Mouse (Mus musculus) left cerebral cortex, postnatal 36 days (tissue): ENCODE measurements around the gene Tmem102. TPM values are rescaled to one million over a fixed set of nuclear protein-coding genes. Genes with fewer than 3 reads are reported as not detected.

Experiments
- DNase-seq, 2 experiments: peaks; one replicate each; pipeline ENCODE4 v3.0.0; 2021 to 2022; ENCODE audit warnings: low spot score in 2 of 2, mixed read lengths in 1 of 2
- intact Hi-C: fragments of 180-260 bp; cut with DNase I; formaldehyde crosslinking; loops from one replicate; pipeline ENCODE4 v1.15.1; 2025
- total RNA-seq, 2 experiments: library from RNA; stranded (reverse); gene quantifications; 2 replicates each; pipeline ENCODE4 v1.2.3; 2021

Tmem102 gene
- not detected for total RNA-seq

DNA sequence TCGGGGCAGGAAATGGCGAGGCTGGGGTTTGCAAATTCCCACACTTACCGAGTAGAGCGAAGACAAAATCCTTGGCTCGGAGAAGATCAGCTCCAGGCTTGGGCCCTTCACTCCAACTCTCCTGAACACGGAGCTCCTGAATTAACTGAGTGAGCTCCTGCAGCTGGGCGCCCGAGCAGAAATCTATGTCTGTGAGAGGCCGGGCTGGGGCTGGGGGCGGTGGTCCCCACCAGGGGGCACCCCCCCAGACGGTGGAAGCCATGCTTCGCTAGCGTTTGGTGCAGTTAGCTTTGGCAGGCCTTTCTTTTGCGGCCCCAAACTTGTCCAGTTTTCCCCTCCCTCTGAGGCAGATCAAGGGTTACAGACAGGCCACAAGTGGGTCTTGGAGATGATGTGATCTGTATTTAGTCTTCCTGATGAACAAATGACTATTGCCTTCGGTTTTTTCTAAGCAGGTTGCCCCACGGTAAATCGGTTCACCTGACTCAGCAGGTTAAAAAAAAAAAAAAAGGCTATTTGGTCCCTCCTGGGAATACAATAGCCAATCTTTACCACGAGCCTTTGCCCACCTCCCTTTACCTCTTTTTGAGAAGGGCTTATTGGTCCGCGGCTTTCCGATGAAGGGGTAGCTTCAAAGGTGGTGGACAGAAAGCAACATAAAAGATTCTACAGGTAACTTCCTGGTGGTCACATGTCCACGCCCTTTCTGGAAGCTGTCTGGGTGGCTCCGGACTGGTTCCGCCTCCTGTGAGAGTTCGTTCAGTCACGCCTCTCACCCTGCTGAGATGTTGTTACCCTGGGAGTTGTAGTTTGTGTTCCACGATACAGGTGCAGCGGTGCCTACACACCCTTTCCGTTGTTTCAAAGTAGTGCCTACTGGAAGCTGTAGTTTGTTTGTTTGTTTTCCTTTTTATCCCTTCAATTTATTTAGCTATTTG lies at the start of gene Tmem102:
Gene Tmem102 (minus strand): TSS at position 653 of the 938 bp plus-strand sequence.
- intact Hi-C loops, result loop anchor here (5.0 kb wide), 1 partner anchor 72 kb away; the partner anchor contains the start of gene Tmem95
- DNase-seq, result no peak

DNA sequence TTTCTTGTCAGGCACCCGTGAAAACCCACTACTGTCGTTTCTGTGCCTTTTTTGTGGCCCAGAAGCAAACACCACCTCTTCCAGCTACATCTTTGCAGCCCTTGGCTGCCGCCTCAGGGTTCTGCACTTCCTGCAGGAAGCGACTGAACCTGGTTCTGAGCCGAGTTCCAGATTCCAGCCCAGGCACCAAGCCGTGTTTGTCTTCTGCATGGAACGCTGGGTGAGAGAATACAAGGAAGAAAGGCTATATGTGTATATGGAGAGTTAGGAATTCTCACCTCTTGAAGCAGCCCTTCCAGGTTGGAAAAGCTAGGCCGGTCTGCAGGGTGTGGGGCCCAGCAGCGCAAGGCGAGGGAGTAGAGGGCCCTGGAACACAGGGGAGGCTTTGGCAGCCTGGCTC lies 49.3 kb upstream of the Tmem102 start:
- intact Hi-C loops, result no loop called here
- DNase-seq, result no peak

DNA sequence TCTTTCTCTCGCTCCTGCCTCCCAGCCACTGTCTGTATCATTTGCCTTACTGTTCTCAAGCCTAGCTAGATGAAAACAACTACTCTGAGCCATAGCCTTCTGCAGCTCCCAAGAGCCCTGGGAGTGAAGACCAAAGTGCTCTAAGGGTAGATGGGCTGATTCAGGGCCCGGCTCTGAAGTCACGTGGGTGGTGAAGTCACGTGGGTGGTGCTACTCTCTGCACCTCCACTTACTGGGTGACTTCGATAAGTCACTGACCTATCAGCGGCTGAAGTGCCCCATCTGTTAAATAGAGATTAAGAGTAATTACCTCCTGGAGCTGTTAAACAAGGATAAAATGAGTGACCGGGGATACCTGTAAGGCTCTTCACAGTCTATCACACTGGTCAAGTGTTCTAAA lies 48.6 kb upstream of the Tmem102 start:
- no peak for DNase-seq
- intact Hi-C loops, result no loop called here

DNA sequence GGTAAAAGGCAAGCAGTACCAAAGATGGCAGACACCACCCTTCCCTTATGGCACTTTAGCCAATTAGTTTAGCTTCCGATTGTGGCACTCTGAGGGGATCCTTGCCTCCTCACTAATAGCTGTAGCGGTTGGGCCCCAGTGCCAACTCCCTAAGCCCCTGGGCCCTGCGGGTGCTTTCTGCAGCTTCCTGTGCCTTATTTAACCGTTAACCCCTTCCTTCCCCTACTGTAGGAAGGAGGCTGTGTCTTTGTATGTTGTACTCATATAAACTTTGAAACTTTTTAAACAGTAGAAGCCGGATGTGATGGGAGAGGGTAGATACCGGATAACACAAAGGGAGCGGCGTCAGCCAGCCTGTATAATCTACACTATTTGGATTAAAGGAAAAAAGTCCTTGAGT lies 45.3 kb upstream of the Tmem102 start:
- DNase-seq, result no peak
- intact Hi-C loops, result no loop called here

DNA sequence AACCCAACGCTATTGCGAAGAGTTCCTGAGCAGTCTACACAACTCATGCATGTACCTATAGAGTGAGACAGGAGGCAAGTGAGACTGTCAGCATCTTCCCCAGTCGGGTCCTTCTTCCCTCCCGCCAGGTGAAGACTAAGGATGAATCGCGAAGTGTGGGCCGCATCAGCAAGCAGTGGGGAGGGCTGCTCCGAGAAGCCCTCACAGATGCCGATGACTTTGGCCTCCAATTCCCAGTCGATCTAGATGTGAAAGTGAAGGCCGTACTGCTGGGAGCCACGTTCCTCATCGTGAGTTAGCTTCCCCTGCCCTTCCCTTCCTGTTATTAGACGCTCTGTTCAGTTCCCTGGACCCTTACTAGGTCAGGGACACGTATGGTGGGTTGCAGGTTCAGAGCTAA lies 44.5 kb upstream of the Tmem102 start:
- DNase-seq, result no peak
- intact Hi-C loops, result no loop called here

DNA sequence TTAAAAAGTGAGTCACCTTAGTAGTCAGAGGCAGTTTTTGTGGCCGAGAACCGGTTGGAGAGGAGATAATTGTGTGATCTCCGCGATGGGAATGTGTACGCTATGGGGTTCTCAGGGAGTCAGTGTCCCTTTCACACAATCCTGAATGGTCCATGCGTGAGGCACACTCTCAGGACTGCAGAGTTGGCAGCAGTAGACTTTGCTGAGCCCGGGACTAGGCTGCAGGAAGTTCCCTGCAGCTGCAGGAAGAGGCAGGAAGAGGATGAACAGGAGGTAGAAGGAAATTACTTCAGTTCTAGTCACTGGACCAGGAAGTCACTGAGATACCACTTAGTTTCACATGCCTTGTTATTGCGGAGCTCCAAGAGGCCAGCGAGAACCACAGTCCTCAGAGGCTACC lies 43.7 kb upstream of the Tmem102 start:
- no peak for DNase-seq
- intact Hi-C loops, result no loop called here

DNA sequence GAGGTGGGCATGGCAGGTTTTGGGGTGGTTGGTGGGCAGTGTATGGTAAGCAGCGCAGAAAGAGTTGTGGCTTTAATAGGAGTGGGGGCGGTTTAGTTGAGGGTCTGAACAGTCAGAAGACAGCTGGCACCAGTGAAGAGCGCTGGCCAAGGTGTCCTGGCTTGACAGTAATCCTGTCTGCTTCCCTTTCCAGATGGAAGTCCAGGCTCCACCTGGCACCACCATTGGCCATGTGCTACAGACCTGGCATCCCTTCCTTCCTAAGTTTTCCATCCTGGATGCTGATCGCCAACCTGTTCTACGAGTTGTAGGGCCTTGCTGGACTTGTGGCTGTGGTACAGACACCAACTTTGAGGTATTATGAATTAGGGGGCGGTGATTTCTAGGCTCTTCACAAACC lies 42.6 kb upstream of the Tmem102 start:
- intact Hi-C loops, result no loop called here
- DNase-seq, result no peak

DNA sequence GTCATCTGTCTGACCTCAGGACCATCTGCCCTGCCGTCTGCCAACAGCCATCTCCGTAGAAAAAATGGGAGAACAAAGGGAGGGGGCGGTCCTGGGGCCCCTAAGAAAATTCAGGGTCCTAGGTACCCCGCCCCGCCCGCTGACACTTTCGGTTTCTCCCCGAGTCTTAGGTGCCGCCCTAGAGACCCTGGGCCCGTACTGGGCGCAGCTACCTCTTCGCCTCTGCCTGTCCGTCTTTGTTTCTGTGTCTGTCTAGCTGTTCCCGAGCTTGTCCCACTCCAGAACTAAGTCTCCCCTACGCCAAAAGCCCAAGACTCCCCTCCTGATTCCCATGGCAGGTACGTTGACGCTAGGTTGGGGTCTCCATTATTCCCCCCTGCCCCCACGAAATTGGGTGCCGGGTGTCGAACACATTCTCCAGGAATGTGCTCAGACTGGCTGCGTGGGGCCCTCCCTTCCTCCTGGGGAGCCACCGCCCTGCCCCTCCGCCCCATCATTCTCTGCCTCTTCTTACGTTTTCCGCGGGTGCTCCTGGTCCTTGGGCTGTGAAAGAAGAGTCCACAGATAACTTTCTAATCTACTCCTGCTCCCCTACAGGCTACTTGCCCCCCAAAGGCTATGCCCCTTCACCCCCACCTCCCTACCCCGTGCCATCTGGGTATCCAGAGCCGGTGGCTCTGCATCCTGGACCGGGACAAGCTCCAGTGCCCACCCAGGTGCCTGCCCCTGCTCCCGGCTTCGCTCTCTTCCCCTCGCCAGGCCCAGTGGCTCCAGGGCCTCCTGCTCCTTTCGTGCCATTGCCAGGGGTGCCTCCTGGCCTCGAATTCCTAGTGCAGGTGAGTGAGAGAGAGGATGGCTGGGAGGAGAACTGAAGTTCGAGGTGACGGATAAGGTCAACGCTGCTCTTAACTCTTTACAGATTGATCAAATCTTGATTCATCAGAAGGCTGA lies 41.6 kb upstream of the Tmem102 start:
- intact Hi-C loops, result no loop called here
- no peak for DNase-seq

DNA sequence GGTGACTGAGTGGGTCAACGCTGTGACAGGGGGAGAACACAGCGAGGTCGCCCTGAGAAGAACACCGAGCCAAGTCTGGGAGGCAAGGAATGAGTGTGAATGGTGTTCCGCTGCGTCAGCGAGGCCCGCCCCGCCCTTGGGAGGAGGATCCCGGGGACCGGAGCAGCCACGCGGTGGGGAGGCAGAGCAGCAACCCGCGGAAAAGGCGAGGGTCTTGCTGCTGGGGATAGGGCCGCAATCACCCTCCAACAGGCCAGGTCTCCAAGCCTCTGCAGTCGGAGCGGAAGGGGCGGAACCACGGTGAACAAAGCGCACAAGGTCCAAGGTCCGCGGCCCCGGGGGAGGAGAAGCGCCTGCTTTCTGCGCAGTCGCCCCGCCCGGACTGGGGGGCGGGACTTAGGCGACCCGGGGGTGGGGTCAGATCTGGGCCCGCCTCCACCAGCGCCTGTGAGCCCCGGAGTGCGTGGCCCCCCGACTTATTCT lies 40.8 kb upstream of the Tmem102 start, which contains the start of gene Plscr3:
Gene Plscr3 (plus strand): TSS at position 179 of the 483 bp plus-strand sequence.
- intact Hi-C loops, result no loop called here
- DNase-seq, result peak; percentile 87 to 88

DNA sequence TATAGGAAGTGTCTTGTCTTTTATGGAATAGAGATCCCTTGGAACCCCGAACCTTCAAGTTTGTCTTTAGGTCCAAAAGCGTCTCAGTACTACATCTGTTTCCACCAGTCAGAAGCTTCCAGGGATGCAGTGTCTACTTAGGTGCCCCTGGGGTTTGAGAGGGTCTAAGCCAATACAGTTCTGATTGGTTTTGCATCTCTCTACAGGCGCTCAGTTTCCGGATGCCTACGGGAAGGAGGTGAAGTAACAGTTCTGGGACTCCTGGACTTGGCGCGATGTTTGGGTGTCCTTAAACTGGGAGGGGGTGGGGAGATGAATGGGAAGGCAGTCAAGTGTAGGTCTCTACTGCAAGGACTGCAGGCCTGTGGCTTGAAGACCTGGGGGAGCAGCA lies 33.3 kb upstream of the Tmem102 start:
- DNase-seq, result no peak
- intact Hi-C loops, result loop anchor here (5.0 kb wide), 1 partner anchor 64 kb away; the partner anchor contains the start of genes 2810408A11Rik and Neurl4

DNA sequence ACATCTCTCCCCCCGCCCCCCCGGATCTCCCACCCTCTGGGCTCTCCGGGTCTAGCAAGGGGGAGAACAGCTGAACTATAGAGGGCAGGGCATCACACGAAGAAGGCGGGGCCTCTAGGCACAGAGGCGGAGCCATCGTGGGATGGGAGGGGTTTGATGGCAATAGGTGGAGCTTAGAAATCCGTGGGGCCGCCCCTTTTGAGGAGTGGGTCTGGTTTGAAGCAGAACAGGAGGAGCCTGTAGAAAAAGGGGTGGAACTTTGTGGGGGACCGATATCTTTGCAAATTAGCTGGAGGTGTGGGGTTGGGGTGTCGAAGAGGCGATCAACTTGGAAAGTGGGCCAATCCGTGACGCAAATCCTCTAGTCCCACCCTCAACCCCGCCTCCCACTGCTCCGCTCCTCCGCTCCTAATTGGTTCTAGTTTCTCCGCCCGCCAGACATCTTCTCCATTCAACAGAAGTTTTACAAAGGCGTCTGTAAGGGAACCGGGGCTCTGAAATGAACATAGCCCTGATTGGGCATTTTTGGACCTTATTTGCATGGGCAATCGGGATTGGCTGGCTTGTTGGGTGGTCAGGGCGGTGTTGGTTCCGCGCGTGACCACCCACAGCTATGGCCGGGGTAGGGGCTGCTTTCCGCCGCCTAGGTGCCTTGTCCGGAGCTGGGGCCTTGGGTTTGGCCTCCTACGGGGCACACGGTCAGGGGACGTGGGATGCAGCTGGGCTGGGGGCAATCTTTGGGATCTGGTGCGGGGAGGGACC lies 32.7 kb upstream of the Tmem102 start, which contains the start of gene Tmem256:
Gene Tmem256 (plus strand): TSS at position 563 of the 762 bp plus-strand sequence.
- intact Hi-C loops, result loop anchor here (2.0 to 5.0 kb wide), 3 partner anchors 35 to 79 kb away; partner anchors contain the start of genes 2810408A11Rik, Neurl4 and Polr2a
- DNase-seq, result peak; percentile 95 to 96

DNA sequence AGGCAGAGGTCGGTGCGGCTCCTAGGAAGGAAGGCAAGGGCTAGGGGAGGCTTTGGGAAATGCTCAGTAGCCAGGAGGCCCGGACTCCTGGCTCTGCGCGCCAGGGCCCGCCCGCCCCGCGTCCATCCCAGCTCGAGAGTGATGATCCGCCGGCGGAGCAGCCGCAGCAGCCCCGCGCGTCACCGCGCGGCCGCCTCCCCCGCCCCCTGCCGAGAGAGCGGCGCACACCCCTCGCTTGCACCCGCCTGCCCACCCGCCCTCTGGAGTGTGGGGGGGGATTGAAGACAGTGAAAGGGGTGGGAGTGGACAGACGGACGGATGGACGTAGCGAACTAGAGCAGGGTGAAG lies 32.2 kb upstream of the Tmem102 start, which contains the start of gene Nlgn2:
Gene Nlgn2 (minus strand): TSS at position 181 of the 348 bp plus-strand sequence.
- DNase-seq, result peak in 1 of 2 experiments; percentile 93

DNA sequence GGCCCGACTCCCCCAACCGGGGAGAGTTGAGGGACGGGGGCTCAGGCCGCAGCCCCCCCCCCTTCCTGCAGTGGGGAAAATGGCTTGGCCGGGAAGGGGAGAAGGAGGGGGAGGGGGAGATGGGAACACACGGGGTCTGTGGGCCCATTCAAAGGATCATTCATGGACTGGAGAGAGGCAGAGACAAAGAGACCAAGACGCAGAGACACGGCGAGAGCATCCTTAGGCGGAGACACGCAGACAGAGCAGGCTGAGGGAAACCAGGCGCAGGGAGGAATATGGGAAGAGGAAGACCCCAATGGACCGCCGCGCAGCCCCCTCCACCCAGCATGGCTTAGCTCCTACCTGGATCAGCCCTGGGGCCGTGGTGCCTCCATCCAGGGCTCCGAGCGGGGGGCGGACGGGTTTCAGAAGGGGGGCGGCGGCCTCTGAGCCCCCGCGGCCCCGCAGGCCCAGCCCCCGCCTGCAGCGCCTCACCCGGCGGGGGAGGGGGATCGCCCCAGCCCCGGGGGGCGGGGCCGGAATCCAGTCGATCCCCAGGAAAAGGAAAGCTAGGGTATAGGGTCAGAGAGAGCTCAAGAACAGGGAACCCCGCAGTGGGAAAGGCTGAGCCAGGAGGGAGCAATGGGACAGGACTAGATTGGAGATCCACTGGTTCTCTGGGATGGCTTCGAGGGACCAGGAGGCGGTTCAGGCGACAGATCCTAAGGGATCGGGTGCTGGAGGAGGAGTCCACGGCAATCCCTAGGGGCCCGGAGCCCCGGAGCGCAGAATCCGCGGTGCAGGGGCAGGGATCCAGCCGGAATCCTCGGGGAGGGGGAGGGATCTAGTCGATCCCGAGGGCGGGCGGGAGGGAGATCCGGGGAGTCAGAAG lies 31.5 kb upstream of the Tmem102 start:
- DNase-seq, result peak in 1 of 2 experiments; percentile 52
- intact Hi-C loops, result loop anchor here (2.0 to 5.0 kb wide), 3 partner anchors 34 to 78 kb away; partner anchors contain the start of genes 2810408A11Rik, Neurl4 and Polr2a

More for the DNA sequence above, 32.2 kb upstream of the Tmem102 start, which contains the start of gene Nlgn2:
- intact Hi-C loops, result loop anchor here (2.0 to 5.0 kb wide), 3 partner anchors 35 to 79 kb away; partner anchors contain the start of genes 2810408A11Rik, Neurl4 and Polr2a

DNA sequence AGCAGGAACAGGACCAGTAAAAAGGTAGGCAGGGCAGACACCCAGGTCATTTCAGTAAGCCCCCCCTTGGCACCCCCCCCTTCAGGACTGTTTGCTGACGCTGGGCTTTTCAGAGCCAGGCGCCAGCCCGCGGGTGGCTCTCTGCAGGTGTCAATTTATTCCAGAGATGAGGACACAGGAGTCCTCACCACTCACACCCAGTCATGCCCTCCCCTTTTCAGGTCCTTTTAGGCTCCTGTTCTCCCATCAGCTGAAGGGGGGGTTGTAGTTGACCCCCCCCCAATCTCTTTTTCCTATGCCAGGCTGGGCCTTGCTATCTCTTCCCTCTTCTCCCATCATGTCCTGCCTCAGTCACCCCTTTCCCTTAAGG lies 30.5 kb upstream of the Tmem102 start:
- DNase-seq, result no peak

DNA sequence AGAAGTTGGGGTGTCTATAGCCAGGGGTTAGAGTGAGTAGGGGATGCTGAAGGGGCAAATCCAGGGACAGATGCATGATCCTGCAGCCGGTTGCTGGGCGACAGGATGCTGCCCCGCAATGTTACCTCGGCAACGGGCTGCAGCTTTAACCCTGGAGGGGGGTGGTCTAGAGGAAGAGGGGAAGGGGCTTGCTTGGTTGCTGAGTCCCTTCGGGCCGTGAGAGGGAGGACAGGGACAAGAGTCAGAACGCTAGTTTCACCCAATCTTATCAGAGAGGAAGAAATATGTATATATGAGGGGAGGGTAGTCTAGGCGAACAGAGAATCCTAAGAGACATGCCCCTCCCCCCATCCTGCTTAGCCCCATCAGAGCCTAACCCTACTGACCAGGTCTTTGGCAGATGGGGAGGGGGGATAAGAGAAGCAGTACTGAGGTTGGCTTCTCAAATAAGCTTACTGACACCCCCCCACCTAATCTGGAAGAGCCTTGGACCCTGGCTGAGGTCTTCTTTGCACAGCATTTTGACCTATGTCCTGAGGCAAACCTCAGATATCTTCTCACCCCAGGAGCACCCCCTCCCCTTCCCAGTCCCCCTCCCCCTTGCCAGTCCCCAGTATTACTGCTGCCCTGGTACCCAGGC lies 30.0 kb upstream of the Tmem102 start:
- intact Hi-C loops, result loop anchor here (5.0 kb wide), 1 partner anchor 67 kb away; the partner anchor contains the start of genes 2810408A11Rik and Neurl4

More for the DNA sequence above, 30.5 kb upstream of the Tmem102 start:
- intact Hi-C loops, result loop anchor here (2.0 to 5.0 kb wide), 3 partner anchors 33 to 77 kb away; partner anchors contain the start of genes 2810408A11Rik, Neurl4 and Polr2a

DNA sequence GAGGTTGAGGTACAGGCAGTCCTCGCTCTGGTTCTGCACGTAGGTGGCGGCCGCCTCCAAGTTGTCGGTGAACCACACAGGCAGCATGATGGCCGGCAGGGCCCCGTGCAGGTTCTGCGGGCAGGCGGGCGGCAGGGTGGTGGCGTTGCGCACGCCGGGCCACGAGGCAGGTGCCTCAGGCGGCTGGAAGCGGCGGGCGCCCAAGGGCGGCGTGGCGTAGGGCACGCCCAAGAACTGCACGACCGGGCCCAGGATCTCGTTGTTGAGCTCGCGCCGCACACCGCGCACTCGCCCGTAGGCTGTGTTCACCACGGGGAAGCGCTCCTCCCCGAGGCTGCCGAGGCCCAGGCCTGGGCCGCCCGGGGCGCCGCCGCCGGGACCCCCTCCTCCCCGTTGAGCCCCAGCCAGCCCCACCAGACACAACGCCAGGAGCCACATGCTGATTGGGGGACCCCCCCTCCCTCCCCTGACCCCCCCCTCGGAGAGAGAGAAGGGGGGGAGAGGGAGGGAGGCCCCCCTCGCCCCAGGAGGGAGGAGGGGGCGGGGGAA lies 28.7 kb upstream of the Tmem102 start:
- intact Hi-C loops, result no loop called here

More for the DNA sequence above, 30.0 kb upstream of the Tmem102 start:
- DNase-seq, result no peak

DNA sequence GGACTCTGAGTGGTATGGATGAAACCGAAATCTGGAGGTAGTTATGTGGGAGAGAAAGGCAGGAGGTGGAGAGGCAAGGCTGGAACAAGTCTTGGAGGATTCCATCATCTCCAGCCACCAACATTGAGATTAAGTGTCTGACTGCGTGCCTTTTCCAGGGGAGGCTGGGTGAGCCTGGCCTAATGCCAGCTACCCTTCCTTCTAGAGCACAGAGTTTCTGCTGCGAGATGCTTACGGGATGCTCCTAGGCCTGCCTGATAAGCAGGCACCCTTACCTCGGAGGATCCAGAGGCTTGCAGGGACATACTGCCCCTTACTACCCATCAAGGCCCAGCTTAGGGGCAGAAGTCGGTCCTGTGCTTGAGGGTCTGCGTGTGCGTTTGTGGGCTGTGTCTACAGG lies 28.1 kb upstream of the Tmem102 start:
- DNase-seq, result no peak
- intact Hi-C loops, result no loop called here

More for the DNA sequence above, 28.7 kb upstream of the Tmem102 start:
- DNase-seq, result peak in 1 of 2 experiments; percentile 46
